Mouse (Mus musculus) cerebellum, adult 2 months (tissue): ENCODE measurements around the gene Batf.

Source experiments
- CTCF ChIP-seq: fragments of 200-500 bp; IDR thresholded peaks from 2 replicates; pipeline ENCODE4 v1.5.1; 2011; ENCODE audit warnings: low read depth, mild to moderate bottlenecking, control low read depth, low read length, moderate library complexity, borderline replicate concordance; ENCODE audit not compliant: insufficient read depth
- POLR2A ChIP-seq: fragments of 200-500 bp; IDR thresholded peaks from 2 replicates; pipeline ENCODE4 v1.6.1; 2011; ENCODE audit warnings: low read length, control low read depth, borderline replicate concordance; ENCODE audit not compliant: insufficient read depth

GRCm38 (mm10) chr12:85647955-85648354, 38.5 kb upstream of the Batf start:
- TF ChIP-seq CTCF (no peak), POLR2A (no peak)
